Mouse (Mus musculus) mature B cell (primary cell): ENCODE measurements around the gene Gk5.
"Not testable (repeated sequence)": the region's sequence is repeated elsewhere in the genome, so short reads cannot be mapped to it uniquely, and the experiment has no call there.

ENCODE experiments used
- in situ Hi-C: fragments of 300-500 bp; cut with MboI; formaldehyde crosslinking; loops from 2 replicates; pipeline ENCODE4 v1.14.3; 2019

The Gk5 gene

GRCm38 (mm10) chr9:96144883-96145282 is 25.7 kb downstream of the Gk5 start:
- in situ Hi-C loops: no loop called here

GRCm38 (mm10) chr9:96152801-96153200 is 33.6 kb downstream of the Gk5 start:
- in situ Hi-C loops: no loop called here

- in situ Hi-C loops: no loop called here
Observed at GRCm38 (mm10) chr9:96158431-96158830, 39.3 kb downstream of the Gk5 start.

- in situ Hi-C loops: no loop called here
Observed at GRCm38 (mm10) chr9:96159047-96159446, 39.9 kb downstream of the Gk5 start.

GRCm38 (mm10) chr9:96160767-96161166 is 41.6 kb downstream of the Gk5 start:
- in situ Hi-C loops: no loop called here

- in situ Hi-C loops: no loop called here
Observed at GRCm38 (mm10) chr9:96162421-96162820, 43.3 kb downstream of the Gk5 start.

GRCm38 (mm10) chr9:96163443-96163842 is 44.3 kb downstream of the Gk5 start:
- in situ Hi-C loops: no loop called here

GRCm38 (mm10) chr9:96163983-96164382 is 44.8 kb downstream of the Gk5 start:
- in situ Hi-C loops: not testable (repeated sequence)

GRCm38 (mm10) chr9:96167168-96167585 is 48.0 kb downstream of the Gk5 start:
- in situ Hi-C loops: no loop called here

- in situ Hi-C loops: no loop called here
Observed at GRCm38 (mm10) chr9:96170600-96170999, 51.4 kb downstream of the Gk5 start.

GRCm38 (mm10) chr9:96184909-96185308 is 65.7 kb downstream of the Gk5 start:
- in situ Hi-C loops: no loop called here

- in situ Hi-C loops: no loop called here
Observed at GRCm38 (mm10) chr9:96186701-96187100, 67.5 kb downstream of the Gk5 start.

- in situ Hi-C loops: no loop called here
Observed at GRCm38 (mm10) chr9:96195885-96196622, 76.9 kb downstream of the Gk5 start, which contains the start of gene Tfdp2. Gene Tfdp2, plus strand, starts transcription at chr9:96196275.

- in situ Hi-C loops: no loop called here
Observed at GRCm38 (mm10) chr9:96196636-96197181, 77.5 kb downstream of the Gk5 start.

GRCm38 (mm10) chr9:96197806-96198205 is 78.6 kb downstream of the Gk5 start:
- in situ Hi-C loops: no loop called here

- in situ Hi-C loops: no loop called here
Observed at GRCm38 (mm10) chr9:96203663-96204062, 84.5 kb downstream of the Gk5 start.

GRCm38 (mm10) chr9:96207428-96207827 is 88.3 kb downstream of the Gk5 start:
- in situ Hi-C loops: no loop called here

GRCm38 (mm10) chr9:96213036-96213645 is 94.0 kb downstream of the Gk5 start:
- in situ Hi-C loops: no loop called here

- in situ Hi-C loops: no loop called here
Observed at GRCm38 (mm10) chr9:96214171-96214570, 95.0 kb downstream of the Gk5 start.

GRCm38 (mm10) chr9:96217299-96217698 is 98.1 kb downstream of the Gk5 start:
- in situ Hi-C loops: no loop called here

- in situ Hi-C loops: no loop called here
Observed at GRCm38 (mm10) chr9:96217799-96218198, 98.6 kb downstream of the Gk5 start.

GRCm38 (mm10) chr9:96219114-96219669 is 100.0 kb downstream of the Gk5 start:
- in situ Hi-C loops: no loop called here

GRCm38 (mm10) chr9:96220419-96220818 is 101.3 kb downstream of the Gk5 start:
- in situ Hi-C loops: no loop called here
